Mouse (Mus musculus) Muller cell, postnatal 12 days (primary cell): ENCODE results near the gene Hyal3.

Experiments used
- DNase-seq: peaks from one replicate; pipeline ENCODE4 v3.0.0-alpha.2; 2015; ENCODE audit errors: inconsistent ontology term

The Hyal3 gene

DNA sequence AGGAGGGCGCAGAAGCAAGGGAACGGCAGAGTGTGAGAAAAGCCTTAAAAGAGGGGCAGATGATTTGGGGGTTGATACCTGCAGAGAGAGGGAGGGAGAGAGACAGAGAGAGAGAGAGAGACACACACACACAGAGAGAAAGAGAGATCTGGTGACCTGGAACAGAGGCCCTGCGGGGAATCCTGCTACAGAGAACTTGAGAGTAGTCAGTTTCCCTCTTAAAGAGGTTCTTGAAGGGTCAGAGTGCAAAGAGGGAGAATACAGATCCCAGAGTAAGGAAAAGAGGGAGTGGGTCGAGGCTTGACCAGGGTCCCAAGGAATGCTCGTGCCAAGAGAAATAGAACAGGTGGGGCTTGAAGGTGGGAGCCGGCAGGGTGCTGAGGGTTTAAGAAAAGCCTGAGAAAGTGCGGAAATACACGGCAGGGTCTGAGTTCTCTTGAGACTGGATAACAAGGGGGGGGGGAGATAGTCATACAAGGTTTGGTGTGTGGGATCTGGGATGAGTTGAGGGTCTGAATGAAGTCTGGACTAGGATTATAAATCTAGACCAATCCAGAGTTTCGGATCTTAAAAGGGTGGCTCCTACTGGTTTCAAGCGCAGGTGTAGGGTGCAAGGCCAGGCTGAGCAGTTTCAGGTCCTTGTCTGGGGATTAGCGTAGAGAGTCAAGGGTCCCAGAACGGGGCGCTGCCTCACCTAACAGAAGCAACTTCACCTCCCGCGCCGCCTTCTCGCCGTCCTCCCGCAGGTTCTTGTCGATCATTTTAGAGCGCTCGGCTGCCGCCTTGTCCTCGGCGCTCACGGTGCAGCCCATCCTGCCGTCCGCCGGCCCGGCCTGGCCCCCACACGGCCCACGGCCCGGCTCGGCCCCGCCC lies 54.0 kb downstream of the Hyal3 start:
- no peak for DNase-seq

DNA sequence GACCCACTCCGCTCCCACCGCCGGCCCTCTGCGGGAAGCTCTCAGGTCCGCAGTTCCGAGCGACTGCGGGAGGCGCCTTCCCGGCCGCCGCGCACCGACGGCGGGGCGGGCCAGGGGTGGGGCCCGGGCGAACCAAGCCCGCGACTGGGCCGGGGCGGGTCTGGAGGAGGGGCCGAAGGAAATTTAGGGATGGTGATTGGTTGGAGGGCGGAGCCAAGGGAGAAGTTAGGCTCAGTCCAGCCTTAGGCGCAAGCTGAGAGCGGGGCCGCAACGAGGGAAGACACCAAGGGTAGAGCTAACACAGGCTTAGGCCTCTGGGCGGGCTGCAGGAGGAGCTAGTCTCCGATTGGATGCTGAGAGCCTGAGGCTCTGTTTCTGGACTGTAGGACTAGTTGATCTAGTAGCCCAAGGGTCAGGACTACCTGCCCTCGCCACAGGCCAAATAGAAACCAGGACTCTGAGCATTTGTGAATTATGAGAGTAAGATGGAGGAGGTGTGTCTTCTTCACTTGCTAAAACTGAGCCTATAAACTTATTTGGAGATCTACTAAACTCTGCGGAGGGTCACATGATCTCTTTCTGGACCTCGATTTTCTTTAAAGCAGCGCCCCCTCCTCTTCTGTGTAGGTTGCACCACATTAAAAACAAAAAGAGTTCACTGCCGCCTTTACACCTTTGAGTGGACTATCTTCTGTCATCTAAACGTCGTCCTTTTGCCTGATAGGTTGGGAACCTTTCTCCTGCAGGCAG lies 54.8 kb downstream of the Hyal3 start, which contains the start of gene Gnai2:
Gnai2 (minus strand) TSS at position 89 of the 750 bp plus-strand sequence.
- peak; percentile 98 for DNase-seq
